Mouse (Mus musculus) CH12.LX (cell line): Measurements from ENCODE around the gene Trim7.

Experiments
- CHD2 ChIP-seq: IDR thresholded peaks from 2 replicates; pipeline ENCODE4 v1.6.1; 2011; ENCODE audit warnings: low read length, improper control_type of control experiment
- CTCF ChIP-seq, 2 experiments: IDR thresholded peaks in 1 of 2; conservative IDR thresholded peaks in 1 of 2; 2 replicates each; pipeline ENCODE4 v1.5.1; 2011 to 2012; ENCODE audit warnings: low read depth in 2 of 2, low read length in 2 of 2, improper control_type of control experiment in 1 of 2, inconsistent platforms in 1 of 2, mild to moderate bottlenecking in 1 of 2, moderate library complexity in 1 of 2
- EP300 ChIP-seq: IDR thresholded peaks from 2 replicates; pipeline ENCODE4 v1.6.1; 2011; ENCODE audit warnings: low read length, improper control_type of control experiment
- ZC3H11A ChIP-seq: IDR thresholded peaks from 2 replicates; pipeline ENCODE4 v1.6.1; 2012; ENCODE audit warnings: low read depth, mild to moderate bottlenecking, inconsistent platforms, low read length, improper control_type of control experiment
- ZKSCAN1 ChIP-seq: IDR thresholded peaks from 2 replicates; pipeline ENCODE4 v1.6.1; 2012; ENCODE audit warnings: low read depth, inconsistent platforms, low read length, improper control_type of control experiment, borderline replicate concordance
- ZMIZ1 ChIP-seq: IDR thresholded peaks from 2 replicates; pipeline ENCODE4 v1.6.1; 2012; ENCODE audit warnings: low read depth, mild to moderate bottlenecking, inconsistent platforms, low read length, improper control_type of control experiment
- ZNF384 ChIP-seq: IDR thresholded peaks from 2 replicates; pipeline ENCODE4 v1.6.1; 2012; ENCODE audit warnings: low read depth, low read length, improper control_type of control experiment, inconsistent platforms

DNA sequence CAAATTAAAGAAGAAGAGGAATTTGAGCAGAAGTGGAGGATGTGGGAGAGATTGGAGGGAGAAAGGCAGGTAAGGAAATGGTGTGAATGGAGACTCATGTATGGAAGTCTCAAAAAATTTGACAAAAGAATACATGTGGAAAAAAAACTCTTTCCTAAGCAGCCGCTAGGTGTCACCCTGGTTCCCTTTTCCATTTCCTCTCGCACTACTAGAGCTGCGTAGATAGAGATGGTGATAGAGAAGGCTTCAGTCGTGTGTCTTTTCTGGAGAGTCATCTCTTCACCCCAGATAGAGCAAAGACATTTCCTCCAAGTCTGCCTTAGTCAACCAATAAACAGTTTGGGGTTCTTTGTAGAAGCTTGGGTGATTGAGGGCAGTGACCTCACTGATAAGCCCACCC lies 48.5 kb downstream of the Trim7 start:
- TF ChIP-seq CTCF (conservative IDR thresholded peaks at IDR 0.05 in 1 of 2, IDR thresholded peaks at IDR 0.05 in 1 of 2; ENCODE audit: low read depth in 2 of 2, low read length in 2 of 2) (peak; percentile 84 to 97), ZNF384 (peak; percentile 89), ZC3H11A (peak; percentile 98), ZMIZ1 (no peak), ZKSCAN1 (no peak), CHD2 (no peak), EP300 (no peak)
